Mouse (Mus musculus): ENCODE measurements around the gene Ube2e1.

DNA sequence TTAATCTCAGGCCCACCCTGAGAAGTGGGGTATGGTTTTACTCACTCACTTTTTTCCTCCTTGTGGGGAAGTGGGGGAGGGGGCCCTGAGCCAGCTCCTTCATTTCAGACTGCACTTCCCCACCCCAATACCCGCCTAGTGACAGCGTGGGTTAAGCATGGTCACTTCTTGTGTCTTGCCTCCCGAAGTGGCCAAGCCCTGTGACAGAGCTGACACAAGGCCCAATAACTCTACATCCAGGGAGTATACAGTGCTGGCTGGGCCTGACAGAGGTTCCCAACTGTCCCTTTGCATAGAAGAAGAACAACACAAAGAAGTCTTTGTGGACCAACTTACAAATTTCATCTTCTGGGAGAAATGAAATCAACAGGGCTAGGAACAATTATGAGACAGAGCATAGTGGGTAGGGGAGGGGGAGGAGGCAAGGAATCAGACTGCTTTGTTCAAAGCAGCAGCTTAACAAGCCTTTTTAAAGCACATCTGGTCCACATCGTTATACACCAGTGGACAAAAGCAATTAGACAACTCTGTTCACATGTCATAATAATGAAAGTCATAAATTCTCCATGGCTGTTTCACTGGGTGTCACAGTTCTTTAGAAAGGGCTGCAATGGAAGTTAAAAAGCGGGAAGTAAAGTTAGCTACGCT lies 42.2 kb upstream of the Ube2e1 start:
- TF ChIP-seq CTCF (IDR thresholded peaks at IDR 0.05; ENCODE audit: low read depth) (no peak), EP300 (optimal IDR thresholded peaks at IDR 0.05) (no peak)

All from stomach, postnatal 0 days (tissue).